Mouse (Mus musculus) midbrain, embryonic 11.5 days (tissue): ENCODE data around the gene Mthfd1l. TPM values are rescaled to one million over a fixed set of nuclear protein-coding genes. Genes with fewer than 3 reads are reported as not detected.

ENCODE experiments used
- ATAC-seq: fragments of 200-750 bp; cut with Nextera tagmentation; 2 replicates; pipeline ENCODE4 v1.8.0; 2017; ENCODE audit warnings: moderate TSS enrichment, moderate library complexity; ENCODE audit not compliant: low FRiP score
- DNase-seq: peaks from one replicate; pipeline ENCODE4 v3.0.0; 2015; ENCODE audit warnings: low spot score; ENCODE audit errors: missing footprints
- H3K27ac ChIP-seq: fragments of 300-500 bp; sonication (generic); 2 replicates; pipeline ENCODE4 v1.5.1; 2014; ENCODE audit warnings: low read depth, low read length
- H3K27me3 ChIP-seq: fragments of 300-500 bp; sonication (generic); 2 replicates; pipeline ENCODE4 v1.6.1; 2014; ENCODE audit warnings: mild to moderate bottlenecking, low read length, moderate library complexity, mixed read lengths; ENCODE audit not compliant: control insufficient read depth, insufficient read depth
- H3K36me3 ChIP-seq: fragments of 300-500 bp; sonication (generic); 2 replicates; pipeline ENCODE4 v1.6.1; 2014; ENCODE audit warnings: mild to moderate bottlenecking, low read length, moderate library complexity, mixed read lengths; ENCODE audit not compliant: control insufficient read depth, insufficient read depth
- H3K4me1 ChIP-seq: fragments of 300-500 bp; sonication (generic); 2 replicates; pipeline ENCODE4 v1.6.1; 2014; ENCODE audit warnings: low read length; ENCODE audit not compliant: control insufficient read depth, insufficient read depth
- H3K4me2 ChIP-seq: fragments of 300-500 bp; sonication (generic); 2 replicates; pipeline ENCODE4 v1.6.1; 2014; ENCODE audit warnings: mild to moderate bottlenecking, moderate library complexity
- H3K4me3 ChIP-seq: fragments of 300-500 bp; sonication (generic); 2 replicates; pipeline ENCODE4 v1.5.1; 2014; ENCODE audit warnings: low read depth, low read length
- H3K9ac ChIP-seq: fragments of 300-500 bp; sonication (generic); 2 replicates; pipeline ENCODE4 v1.6.1; 2014; ENCODE audit warnings: low read length
- H3K9me3 ChIP-seq: fragments of 300-500 bp; sonication (generic); 2 replicates; pipeline ENCODE4 v1.6.1; 2016; ENCODE audit warnings: low read length; ENCODE audit not compliant: control insufficient read depth
- WGBS: fragments of 180-500 bp; shearing (Covaris S2); extraction: QIAGEN DNeasy Blood & Tissue Kit; methylation state at CpG from one replicate; pipeline ENCODE4 v1.1.7; 2014; 5-methylcytosine and 5-hydroxymethylcytosine counted together
- polyA plus RNA-seq: library from polyadenylated mRNA; unstranded; fragments of >200 nt; fragmentation: Nextera tagmentation; extraction: Ambion mirVana; gene quantifications from 2 replicates; pipeline ENCODE4 v1.2.1, GENCODE M21; 2014

Gene Mthfd1l
- polyA plus RNA-seq, 1 experiment from 2014 or later, result 15.4 TPM

DNA sequence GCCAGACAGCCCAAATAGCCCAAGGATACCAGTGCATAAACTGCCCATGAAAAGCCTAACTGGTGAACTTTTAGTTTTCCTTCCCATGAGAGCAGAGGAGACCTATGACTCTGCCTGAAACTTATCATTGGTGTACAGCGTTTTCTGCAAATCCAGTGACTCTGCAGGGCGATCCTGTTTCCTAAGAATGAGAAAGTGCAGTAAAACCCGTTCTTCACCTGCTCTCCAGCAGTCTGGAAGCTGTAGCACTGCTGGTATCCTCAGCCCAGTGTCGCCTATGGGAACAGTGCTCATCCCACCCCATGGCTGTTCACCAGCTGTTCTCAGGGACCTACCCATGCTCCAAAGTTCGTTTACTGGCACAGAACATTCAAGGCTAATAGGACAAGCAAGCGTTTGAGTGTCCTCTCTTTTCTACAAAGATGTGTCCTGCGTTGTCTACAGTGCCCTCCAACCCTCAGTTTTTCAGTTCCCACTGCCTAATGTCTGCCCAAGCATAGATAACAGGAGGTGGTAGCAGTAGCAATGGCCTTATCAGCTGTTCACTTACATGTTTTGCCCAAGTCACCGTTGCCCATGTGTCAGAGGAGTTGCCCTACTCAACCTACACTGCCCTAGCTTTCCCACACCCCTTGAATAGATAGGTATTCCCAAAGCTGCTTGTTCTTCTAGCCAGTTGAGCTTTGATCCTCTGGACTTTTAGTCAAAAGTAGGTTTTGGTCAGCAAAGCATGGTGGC, 20.6 kb downstream of the Mthfd1l start:
- no peak for ATAC-seq
- 90% methylated on average over 8 of the region's 8 CpGs for WGBS

DNA sequence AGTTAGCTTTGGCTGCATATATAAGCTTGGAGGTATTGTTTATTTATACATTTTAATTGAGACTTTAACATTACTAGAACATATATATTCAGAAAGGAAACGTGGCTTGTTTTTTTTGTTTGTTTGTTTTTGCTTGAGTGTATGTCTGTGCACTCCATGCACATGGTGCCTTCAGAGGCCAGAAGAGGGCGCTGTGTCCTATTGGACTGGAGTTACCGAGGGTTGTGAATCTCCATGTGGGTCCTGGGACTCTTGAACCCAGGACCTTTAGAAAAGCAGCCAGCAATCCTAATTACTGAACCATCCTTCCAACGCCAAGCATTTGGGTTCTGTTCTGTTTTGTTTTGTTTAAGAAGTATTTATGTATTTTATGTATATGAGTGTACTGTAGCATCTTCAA, 22.4 kb downstream of the Mthfd1l start:
- WGBS, result 84% methylated on average over 4 of the region's 4 CpGs
- no peaks in the 10 kb centered on the region; the same call in 1 of the 2 replicates for H3K36me3 ChIP-seq

More for the DNA sequence above, 20.6 kb downstream of the Mthfd1l start:
- Histone ChIP-seq H3K4me3 (no peak overlapping the region), H3K4me2 (no peak overlapping the region), H3K4me1 (no peaks in the 10 kb centered on the region), H3K9me3 (no peaks in the 10 kb centered on the region), H3K36me3 (peaks cover 5% of the 10 kb centered on the region; the same call in 1 of the 2 replicates), H3K27me3 (no peaks in the 10 kb centered on the region), H3K9ac (no peak overlapping the region), H3K27ac (no peak overlapping the region)
- no peak for DNase-seq

DNA sequence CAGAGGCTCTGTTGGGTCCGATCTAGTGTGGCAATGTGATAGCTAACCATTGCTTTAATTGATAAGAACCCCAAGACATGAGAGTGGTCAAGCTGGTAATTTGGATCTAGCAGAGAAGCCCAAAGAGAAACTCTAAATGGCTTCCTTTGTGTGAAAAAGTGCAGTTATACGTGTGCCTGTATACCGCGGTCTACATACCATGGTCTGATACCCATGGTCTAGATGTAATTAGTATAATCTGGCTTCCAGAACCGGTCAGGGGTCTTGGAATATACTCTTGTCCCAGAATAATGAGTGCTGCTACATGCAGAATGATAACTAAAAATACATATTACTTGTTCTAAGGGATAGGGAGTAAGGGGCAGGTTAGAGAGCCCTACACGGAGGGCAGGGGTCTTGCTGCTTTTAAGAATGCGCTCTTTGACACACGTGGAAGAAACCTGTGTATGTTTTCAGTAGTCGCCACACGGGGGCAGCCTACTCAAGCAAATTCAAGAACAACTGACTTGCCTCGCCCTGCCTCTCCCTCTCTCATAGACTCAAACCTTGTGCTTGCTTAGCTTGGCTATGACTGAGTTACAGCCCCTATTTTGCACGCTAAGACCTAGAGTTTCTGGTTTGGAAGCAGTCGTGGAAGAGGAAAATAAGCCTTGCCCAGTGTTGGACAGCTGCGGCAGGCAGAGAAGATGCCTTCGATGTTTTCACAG, 23.4 kb downstream of the Mthfd1l start:
- no peaks in the 10 kb centered on the region for H3K4me1 ChIP-seq
- H3K9ac ChIP-seq, result no peak overlapping the region
- H3K36me3 ChIP-seq, result no peaks in the 10 kb centered on the region
- peak; percentile 78 for ATAC-seq
- H3K27ac ChIP-seq, result no peak overlapping the region
- no peaks in the 10 kb centered on the region for H3K9me3 ChIP-seq
- DNase-seq, result peak; percentile 92
- H3K4me2 ChIP-seq, result no peak overlapping the region
- no peaks in the 10 kb centered on the region for H3K27me3 ChIP-seq
- no peak overlapping the region for H3K4me3 ChIP-seq
- WGBS, result 61% methylated on average over 15 of the region's 15 CpGs

More for the DNA sequence above, 22.4 kb downstream of the Mthfd1l start:
- H3K27me3 ChIP-seq, result no peaks in the 10 kb centered on the region
- DNase-seq, result no peak
- no peak for ATAC-seq
- no peak overlapping the region for H3K4me2 ChIP-seq
- H3K4me1 ChIP-seq, result no peaks in the 10 kb centered on the region
- H3K27ac ChIP-seq, result no peak overlapping the region
- H3K9me3 ChIP-seq, result no peaks in the 10 kb centered on the region
- H3K4me3 ChIP-seq, result no peak overlapping the region
- H3K9ac ChIP-seq, result no peak overlapping the region

DNA sequence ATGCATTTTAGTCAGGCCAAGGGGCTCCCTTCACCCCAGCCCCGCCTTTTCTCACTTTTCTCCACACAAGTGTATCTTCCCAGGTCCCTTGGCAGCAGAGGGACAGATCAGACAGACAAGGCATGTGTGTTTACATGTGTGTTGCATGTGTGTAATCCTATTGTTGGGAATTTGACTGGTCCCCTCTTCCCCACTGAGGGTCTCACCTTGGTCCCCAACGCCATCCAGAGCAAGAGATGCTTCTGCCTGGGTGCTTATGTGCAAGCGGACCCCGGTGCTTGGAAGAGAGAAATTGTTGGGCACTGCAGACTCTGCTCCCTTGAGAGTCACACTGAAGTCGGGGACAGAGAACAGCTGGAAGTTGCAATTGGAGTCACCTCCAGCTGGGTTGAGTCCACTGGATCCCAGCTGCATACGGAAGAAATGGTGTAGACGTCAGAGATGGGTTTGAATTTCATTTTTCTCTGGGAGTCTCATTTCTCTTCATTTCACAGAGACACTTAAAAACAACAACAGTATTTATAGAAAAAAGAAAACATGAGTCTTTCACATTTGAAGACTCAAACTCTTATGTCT, 25.0 kb downstream of the Mthfd1l start:
- Histone ChIP-seq H3K4me1 (no peaks in the 10 kb centered on the region), H3K4me2 (no peak overlapping the region), H3K4me3 (no peak overlapping the region), H3K27me3 (no peaks in the 10 kb centered on the region), H3K9me3 (no peaks in the 10 kb centered on the region), H3K9ac (no peak overlapping the region), H3K27ac (no peak overlapping the region), H3K36me3 (no peaks in the 10 kb centered on the region)
- DNase-seq (no peak), ATAC-seq (no peak)
- WGBS, result 92% methylated on average over 7 of the region's 7 CpGs

DNA sequence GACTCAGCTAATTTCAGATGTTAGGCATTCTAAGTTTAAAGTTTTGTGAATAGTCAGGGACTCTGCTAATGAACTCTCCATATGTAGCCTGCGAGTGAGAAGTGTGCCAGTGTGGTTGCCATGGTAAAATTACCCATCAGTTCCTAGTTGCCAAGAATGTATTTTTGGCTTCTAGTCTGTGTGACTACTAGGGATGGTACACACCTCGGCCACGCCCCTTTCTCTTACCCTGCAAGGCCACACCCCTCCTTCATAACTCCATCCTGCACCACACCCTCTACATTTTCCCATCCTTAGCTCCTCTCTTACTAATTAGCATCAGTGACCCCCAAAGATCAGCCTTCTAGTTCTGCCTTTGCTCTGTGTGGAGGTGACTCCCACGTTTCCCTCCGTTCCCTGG, 29.8 kb downstream of the Mthfd1l start:
- no peaks in the 10 kb centered on the region for H3K4me1 ChIP-seq
- H3K9me3 ChIP-seq, result no peaks in the 10 kb centered on the region
- no peaks in the 10 kb centered on the region for H3K27me3 ChIP-seq
- ATAC-seq, result no peak
- no peaks in the 10 kb centered on the region for H3K36me3 ChIP-seq
- 92% methylated on average over 5 of the region's 5 CpGs for WGBS
- DNase-seq, result no peak
- no peak overlapping the region for H3K9ac ChIP-seq
- H3K4me3 ChIP-seq, result no peak overlapping the region
- no peak overlapping the region for H3K4me2 ChIP-seq
- no peak overlapping the region for H3K27ac ChIP-seq

DNA sequence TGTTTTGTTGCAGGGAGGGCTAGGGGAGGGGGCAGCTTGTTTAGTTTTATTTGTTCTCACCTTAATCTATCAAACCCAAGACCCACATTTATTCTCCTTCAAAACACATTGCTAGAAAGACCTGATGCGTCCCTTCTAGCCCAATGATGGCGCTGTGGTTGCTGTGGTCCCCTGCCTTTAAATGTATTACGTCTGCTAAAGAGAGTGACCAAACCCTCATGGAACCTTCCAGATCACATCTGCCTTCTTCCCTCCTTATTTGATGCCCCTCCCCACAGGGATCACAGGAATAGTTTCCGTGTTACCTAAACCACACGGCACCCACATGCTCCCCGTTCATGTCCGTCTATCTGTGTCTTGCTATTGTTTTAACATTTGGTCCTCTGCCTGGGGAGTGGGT, 32.3 kb downstream of the Mthfd1l start:
- WGBS, result 83% methylated on average over 7 of the region's 7 CpGs
- no peak overlapping the region for H3K27ac ChIP-seq
- H3K4me1 ChIP-seq, result no peaks in the 10 kb centered on the region
- H3K27me3 ChIP-seq, result no peaks in the 10 kb centered on the region
- no peaks in the 10 kb centered on the region for H3K9me3 ChIP-seq
- no peak for ATAC-seq
- DNase-seq, result no peak
- H3K9ac ChIP-seq, result no peak overlapping the region
- no peaks in the 10 kb centered on the region for H3K36me3 ChIP-seq
- H3K4me2 ChIP-seq, result no peak overlapping the region
- no peak overlapping the region for H3K4me3 ChIP-seq

DNA sequence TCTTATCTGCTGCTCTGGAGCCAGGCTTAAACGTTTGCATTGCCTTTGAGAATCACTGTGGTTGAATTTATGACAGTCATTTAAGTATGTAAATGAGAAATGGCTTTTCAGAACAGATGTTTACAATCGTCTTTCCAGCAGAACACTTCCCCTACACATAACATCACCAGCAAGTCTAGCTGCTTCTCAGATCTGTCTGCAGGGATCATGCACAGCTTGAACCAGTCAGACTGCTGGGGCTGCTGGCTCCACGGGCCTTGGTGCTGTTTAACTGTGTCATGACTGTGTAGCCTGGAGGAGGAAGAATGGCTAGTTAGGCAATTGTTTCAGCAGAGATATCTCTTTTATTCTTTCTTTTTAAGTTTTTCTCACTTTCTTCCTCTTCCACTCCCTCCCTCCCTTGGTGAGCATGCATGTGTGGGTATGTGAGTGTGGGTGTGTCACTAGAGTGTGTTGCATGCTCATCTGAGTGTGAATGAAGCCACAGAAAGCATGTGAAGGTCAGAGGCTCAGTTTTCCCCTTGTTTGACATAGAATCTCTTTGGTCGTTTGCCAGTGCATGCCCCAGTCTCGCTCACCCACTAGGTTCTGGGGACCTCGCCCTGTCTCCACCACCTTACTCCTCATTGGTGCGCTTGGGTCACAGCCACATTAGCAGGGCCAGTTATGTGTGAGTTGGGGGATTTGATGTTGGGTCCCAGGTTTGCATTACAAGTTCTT, 33.5 kb downstream of the Mthfd1l start:
- H3K9me3 ChIP-seq, result no peaks in the 10 kb centered on the region
- H3K4me2 ChIP-seq, result no peak overlapping the region
- H3K9ac ChIP-seq, result no peak overlapping the region
- DNase-seq (no peak), ATAC-seq (no peak)
- H3K4me3 ChIP-seq, result no peak overlapping the region
- no peaks in the 10 kb centered on the region for H3K4me1 ChIP-seq
- H3K27ac ChIP-seq, result no peak overlapping the region
- WGBS, result 83% methylated on average over 7 of the region's 7 CpGs
- no peaks in the 10 kb centered on the region for H3K27me3 ChIP-seq
- no peaks in the 10 kb centered on the region for H3K36me3 ChIP-seq

DNA sequence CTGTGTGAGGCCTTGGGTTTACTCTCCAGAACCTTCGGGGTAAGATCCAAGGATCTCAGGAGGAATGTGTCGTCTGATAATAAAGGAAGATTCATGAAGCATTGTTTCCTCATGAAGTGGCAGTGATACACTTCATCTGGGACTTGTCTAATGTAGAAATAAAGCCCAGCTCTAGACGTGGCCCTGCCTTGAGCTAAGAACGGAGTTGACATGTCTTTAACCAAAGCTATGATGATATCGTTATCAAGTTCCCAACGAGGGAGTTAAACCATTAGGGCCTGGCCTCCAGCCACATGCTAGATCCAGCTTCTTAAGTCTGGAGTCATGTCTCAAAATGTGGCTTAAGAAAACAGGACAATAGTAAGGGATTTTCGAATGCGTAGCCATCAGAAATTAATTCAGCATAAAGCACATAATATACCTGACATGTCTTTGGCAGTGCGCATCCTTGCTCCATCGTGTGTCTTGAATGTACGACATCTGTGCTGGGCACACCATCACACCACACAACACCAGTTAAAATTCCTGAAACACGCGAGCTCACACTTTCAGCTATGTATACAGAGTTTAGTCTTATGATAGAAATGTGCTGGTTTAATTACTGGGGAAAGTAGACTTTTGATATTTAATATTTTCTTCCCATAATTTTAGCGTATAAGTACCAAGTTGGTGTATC, 49.8 kb downstream of the Mthfd1l start:
- Histone ChIP-seq H3K9ac (no peak overlapping the region), H3K27me3 (no peaks in the 10 kb centered on the region), H3K27ac (no peak overlapping the region), H3K4me3 (no peak overlapping the region), H3K4me1 (no peaks in the 10 kb centered on the region), H3K36me3 (no peaks in the 10 kb centered on the region; the same call in 1 of the 2 replicates), H3K4me2 (no peak overlapping the region), H3K9me3 (no peaks in the 10 kb centered on the region)
- no peak for DNase-seq
- ATAC-seq, result no peak
- 91% methylated on average over 14 of the region's 14 CpGs for WGBS
